Mouse (Mus musculus) liver, postnatal 0 days (tissue): Measurements from ENCODE around the gene Ptprq. TPM values are rescaled to one million over a fixed set of nuclear protein-coding genes. Genes with fewer than 3 reads are reported as not detected.

Experiments used
- ATAC-seq: fragments of 200-750 bp; cut with Nextera tagmentation; 2 replicates; pipeline ENCODE4 v1.8.0; 2017; ENCODE audit warnings: mild to moderate bottlenecking, moderate library complexity
- DNase-seq: peaks from one replicate; pipeline ENCODE4 v3.0.0-alpha.2; 2016
- H3K27ac ChIP-seq: fragments of 300-500 bp; sonication (generic); 2 replicates; pipeline ENCODE4 v1.5.1; 2014; ENCODE audit warnings: antibody characterized with exemption, moderate library complexity, mild to moderate bottlenecking, low read depth
- H3K27me3 ChIP-seq: fragments of 300-500 bp; sonication (generic); 2 replicates; pipeline ENCODE4 v1.6.1; 2014; ENCODE audit warnings: low read length, control low read depth, mixed read lengths; ENCODE audit not compliant: insufficient read depth
- H3K36me3 ChIP-seq: fragments of 300-500 bp; sonication (generic); replicated peaks from 2 replicates; pipeline ENCODE4 v1.6.1; 2014; ENCODE audit warnings: mild to moderate bottlenecking, control low read depth, low read length, moderate library complexity, mixed read lengths; ENCODE audit not compliant: insufficient read depth
- H3K4me1 ChIP-seq: fragments of 300-500 bp; sonication (generic); 2 replicates; pipeline ENCODE4 v1.6.1; 2014; ENCODE audit warnings: antibody characterized with exemption, mild to moderate bottlenecking, control low read depth; ENCODE audit not compliant: insufficient read depth
- H3K4me2 ChIP-seq: fragments of 300-500 bp; sonication (generic); 2 replicates; pipeline ENCODE4 v1.6.1; 2014; ENCODE audit warnings: low read depth, mild to moderate bottlenecking, low read length, moderate library complexity, mixed read lengths
- H3K4me3 ChIP-seq: fragments of 300-500 bp; sonication (generic); 2 replicates; pipeline ENCODE4 v1.5.1; 2014; ENCODE audit warnings: low read depth, low read length
- H3K9ac ChIP-seq: fragments of 300-500 bp; sonication (generic); replicated peaks from 2 replicates; pipeline ENCODE4 v1.6.1; 2014; ENCODE audit warnings: mild to moderate bottlenecking, moderate library complexity
- H3K9me3 ChIP-seq: fragments of 300-500 bp; sonication (generic); 2 replicates; pipeline ENCODE4 v1.6.1; 2016; ENCODE audit warnings: mild to moderate bottlenecking, control low read depth, low read length, mixed read lengths
- CTCF ChIP-seq: sonication (generic); IDR thresholded peaks from 2 replicates; pipeline ENCODE4 v1.5.1; 2016; ENCODE audit warnings: antibody characterized with exemption, low read depth
- EP300 ChIP-seq: IDR thresholded peaks from 2 replicates; pipeline ENCODE4 v1.6.1; 2016; ENCODE audit warnings: antibody characterized with exemption, low read depth, mild to moderate bottlenecking
- WGBS: fragments of 180-500 bp; shearing (Covaris S2); extraction: QIAGEN DNeasy Blood & Tissue Kit; methylation state at CpG from one replicate; pipeline ENCODE4 v1.1.7; 2014; ENCODE audit not compliant: insufficient replicate concordance; 5-methylcytosine and 5-hydroxymethylcytosine counted together
- polyA plus RNA-seq: library from polyadenylated mRNA; unstranded; fragments of >200 nt; fragmentation: Nextera tagmentation; extraction: Ambion mirVana; gene quantifications from 2 replicates; pipeline ENCODE4 v1.2.1, GENCODE M21; 2015

The Ptprq gene
- polyA plus RNA-seq, 1 experiment from 2014 or later, result not detected

GRCm38 (mm10) chr10:107492867-107493579, 226.8 kb downstream of the Ptprq start:
- Histone ChIP-seq H3K9ac (no peak overlapping the region), H3K27me3 (no peaks in the 10 kb centered on the region), H3K27ac (no peak overlapping the region), H3K4me1 (no peaks in the 10 kb centered on the region), H3K4me3 (no peak overlapping the region), H3K4me2 (peak overlapping the region; percentile 35; the same call in 1 of the 2 replicates), H3K9me3 (no peaks in the 10 kb centered on the region), H3K36me3 (no peaks in the 10 kb centered on the region)
- TF ChIP-seq EP300 (no peak), CTCF (no peak)
- ATAC-seq, result no peak
- WGBS, result 40% methylated on average over 18 of the region's 18 CpGs
- no peak for DNase-seq

GRCm38 (mm10) chr10:107488654-107489315, 231.1 kb downstream of the Ptprq start:
- Histone ChIP-seq H3K36me3 (no peaks in the 10 kb centered on the region), H3K27ac (no peak overlapping the region), H3K4me3 (no peak overlapping the region), H3K9ac (no peak overlapping the region), H3K4me2 (no peak overlapping the region), H3K4me1 (no peaks in the 10 kb centered on the region), H3K27me3 (no peaks in the 10 kb centered on the region), H3K9me3 (no peaks in the 10 kb centered on the region)
- WGBS, result 21% methylated on average over 12 of the region's 12 CpGs
- DNase-seq (no peak), ATAC-seq (no peak)
- TF ChIP-seq EP300, result no peak
- no peak for TF ChIP-seq CTCF

GRCm38 (mm10) chr10:107486770-107487169, 233.1 kb downstream of the Ptprq start:
- no peak for ATAC-seq
- H3K36me3 ChIP-seq, result no peaks in the 10 kb centered on the region
- no peak overlapping the region for H3K4me2 ChIP-seq
- no peaks in the 10 kb centered on the region for H3K27me3 ChIP-seq
- no peak overlapping the region for H3K27ac ChIP-seq
- H3K4me3 ChIP-seq, result no peak overlapping the region
- no peak overlapping the region for H3K9ac ChIP-seq
- DNase-seq, result no peak
- 67% methylated on average over 12 of the region's 12 CpGs for WGBS
- H3K4me1 ChIP-seq, result no peaks in the 10 kb centered on the region
- TF ChIP-seq EP300 (no peak), CTCF (no peak)
- H3K9me3 ChIP-seq, result no peaks in the 10 kb centered on the region

- H3K4me1 ChIP-seq, result no peaks in the 10 kb centered on the region
- TF ChIP-seq CTCF (no peak), EP300 (no peak)
- ATAC-seq (no peak), DNase-seq (no peak)
- no peak within 1 kb of the TSS for H3K4me3 ChIP-seq
- H3K27ac ChIP-seq, result no peak within 1 kb of the TSS
- 53% methylated on average over 8 of the region's 8 CpGs for WGBS
- H3K27me3 ChIP-seq, result no peaks in the 10 kb centered on the region
- H3K9me3 ChIP-seq, result no peaks in the 10 kb centered on the region
- no peaks in the 10 kb centered on the region for H3K36me3 ChIP-seq
- no peak within 1 kb of the TSS for H3K9ac ChIP-seq
- no peak within 1 kb of the TSS for H3K4me2 ChIP-seq
Measured at GRCm38 (mm10) chr10:107485870-107486269, 234.0 kb downstream of the Ptprq start, which contains the start of gene Myf5. Myf5 (minus strand) TSS chr10:107486134.

GRCm38 (mm10) chr10:107484050-107484449, 235.8 kb downstream of the Ptprq start:
- Histone ChIP-seq H3K4me1 (no peaks in the 10 kb centered on the region), H3K36me3 (no peaks in the 10 kb centered on the region), H3K4me3 (no peak overlapping the region), H3K27me3 (no peaks in the 10 kb centered on the region), H3K27ac (no peak overlapping the region), H3K4me2 (peak overlapping the region; percentile 45; the same call in 1 of the 2 replicates), H3K9ac (no peak overlapping the region), H3K9me3 (no peaks in the 10 kb centered on the region)
- DNase-seq, result no peak
- TF ChIP-seq CTCF (no peak), EP300 (no peak)
- WGBS, result 66% methylated on average over 10 of the region's 10 CpGs
- no peak for ATAC-seq

- no peaks in the 10 kb centered on the region for H3K9me3 ChIP-seq
- H3K27me3 ChIP-seq, result no peaks in the 10 kb centered on the region
- DNase-seq (no peak), ATAC-seq (no peak)
- H3K4me3 ChIP-seq, result no peak overlapping the region
- H3K9ac ChIP-seq, result no peak overlapping the region
- no peaks in the 10 kb centered on the region for H3K4me1 ChIP-seq
- TF ChIP-seq EP300, result no peak
- TF ChIP-seq CTCF, result no peak
- H3K27ac ChIP-seq, result no peak overlapping the region
- H3K4me2 ChIP-seq, result no peak overlapping the region
- no peaks in the 10 kb centered on the region for H3K36me3 ChIP-seq
- WGBS, result 32% methylated on average over 2 of the region's 2 CpGs
Measured at GRCm38 (mm10) chr10:107473497-107473896, 246.4 kb downstream of the Ptprq start.
